Mouse (Mus musculus) activated CD4-positive, CD25-positive, alpha-beta regulatory T cell, adult 4 months (primary cell): ENCODE data around the gene Timm8a2. TPM values are rescaled to one million over a fixed set of nuclear protein-coding genes. Genes with fewer than 3 reads are reported as not detected.
A peak's percentile ranks its signal among the peaks of the same experiment; 100 is the strongest.

Experiments used
- ATAC-seq: one replicate; pipeline ENCODE4 v1.8.0; 2017
- polyA plus RNA-seq, 2 experiments: library from polyadenylated mRNA; unstranded; fragments of 100-300 nt; shearing (Covaris generic); gene quantifications; one replicate each; pipeline ENCODE4 v1.2.1; 2017

Timm8a2 gene
- polyA plus RNA-seq, 2 experiments from 2014 or later = not detected

DNA sequence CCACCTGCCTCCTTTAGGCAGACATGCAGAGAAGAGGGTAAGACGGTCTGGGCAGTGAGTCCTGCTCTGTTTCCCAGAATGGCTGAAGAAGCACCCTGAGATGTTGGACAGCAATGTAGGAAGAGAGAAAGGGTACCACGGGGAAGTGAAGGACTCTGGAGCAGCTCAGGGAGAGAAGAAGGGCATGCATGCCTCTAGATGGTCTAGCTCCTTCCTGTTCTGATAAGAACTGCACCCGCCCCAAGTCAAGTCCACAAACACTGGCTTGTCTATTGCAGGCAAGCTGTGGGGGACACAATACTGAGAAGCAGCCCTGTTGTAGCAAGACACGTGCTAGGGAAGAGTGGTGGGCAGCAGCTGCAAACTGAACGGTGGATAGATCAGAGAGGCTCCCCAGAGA, 22.3 kb upstream of the Timm8a2 start:
- no peak for ATAC-seq

DNA sequence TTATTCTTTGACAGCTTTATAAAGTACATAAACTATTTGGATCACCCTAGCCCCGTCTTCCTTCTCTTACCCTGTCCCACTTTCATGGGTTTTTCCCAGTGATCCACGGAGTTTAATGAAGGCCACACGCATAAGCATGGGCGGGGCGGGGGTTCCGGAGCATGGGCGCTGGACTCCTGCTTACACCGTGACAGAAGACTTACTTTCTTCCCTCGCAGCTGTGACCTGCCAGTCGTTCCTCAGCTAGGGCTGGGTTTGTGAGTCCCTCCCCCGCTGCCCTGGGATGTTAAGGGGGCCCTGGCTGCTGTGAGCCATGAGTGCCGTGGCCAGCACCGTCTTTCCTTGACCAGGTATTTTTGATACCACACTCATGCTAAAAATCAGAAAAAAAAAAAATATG, 21.7 kb upstream of the Timm8a2 start:
- no peak for ATAC-seq

- ATAC-seq = no peak
Measured at GRCm38 (mm10) chr14:122013417-122013951, 21.0 kb upstream of the Timm8a2 start.

DNA sequence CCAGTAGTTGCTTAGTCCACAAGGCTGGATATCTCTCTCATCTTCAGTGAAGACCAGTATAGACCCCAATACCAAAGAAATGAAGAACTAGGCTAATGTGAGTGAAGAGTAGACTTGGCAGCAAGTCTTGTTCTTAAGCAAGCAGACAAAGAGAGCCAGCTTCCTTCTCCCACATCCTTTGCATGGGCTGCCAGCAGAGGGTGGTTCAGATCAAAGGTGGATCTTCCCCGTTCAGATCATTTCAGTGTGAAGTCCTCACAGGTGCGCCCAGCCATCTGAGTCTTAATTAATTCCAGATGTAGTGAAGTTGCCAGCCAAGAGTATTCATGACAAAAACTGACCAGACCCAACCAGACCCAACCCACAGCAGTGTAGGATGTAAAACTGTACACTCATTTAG, 16.5 kb upstream of the Timm8a2 start:
- peak; percentile 43 for ATAC-seq

DNA sequence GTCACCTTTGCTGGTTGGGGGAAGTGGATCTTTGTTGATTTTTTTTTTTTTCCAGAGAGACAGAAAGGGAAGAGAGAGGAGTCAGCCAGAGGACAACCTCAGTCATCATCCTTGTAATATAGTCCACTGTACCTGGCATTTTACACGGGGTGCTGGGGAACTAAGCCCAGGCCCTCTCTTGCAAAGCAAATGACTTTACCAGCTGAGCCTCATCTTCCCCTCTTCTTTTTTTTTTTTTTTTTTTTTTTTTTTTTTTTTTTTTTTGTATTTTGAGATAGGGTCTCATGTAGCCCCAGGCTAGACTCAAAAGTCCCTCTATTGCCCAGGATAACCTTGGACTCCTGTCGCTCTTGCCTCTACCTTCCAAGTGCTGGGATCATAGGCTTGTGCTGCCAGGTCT, 15.1 kb upstream of the Timm8a2 start:
- no peak for ATAC-seq

DNA sequence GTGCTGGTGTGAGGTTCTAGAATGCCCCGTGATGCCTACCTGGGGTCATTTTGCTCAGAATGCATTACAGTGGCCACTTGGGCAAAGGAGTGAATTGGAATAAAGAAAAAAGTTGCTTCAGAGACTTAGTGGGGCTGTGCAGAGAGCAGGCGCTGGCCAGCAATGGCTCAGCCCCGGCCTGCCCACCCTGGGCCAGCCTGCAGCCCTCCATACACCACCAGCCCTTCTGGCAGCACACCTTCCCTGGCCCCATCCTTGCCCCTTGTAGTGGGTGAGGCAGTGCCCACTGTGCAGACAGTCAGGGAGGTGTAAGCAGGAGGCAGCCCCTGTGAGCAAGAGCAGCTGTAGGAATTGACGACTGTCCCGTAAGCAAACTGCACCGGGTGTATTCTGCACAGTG, 13.9 kb upstream of the Timm8a2 start:
- ATAC-seq = no peak

- no peak for ATAC-seq
Measured at GRCm38 (mm10) chr14:122023054-122023453, 11.4 kb upstream of the Timm8a2 start.

DNA sequence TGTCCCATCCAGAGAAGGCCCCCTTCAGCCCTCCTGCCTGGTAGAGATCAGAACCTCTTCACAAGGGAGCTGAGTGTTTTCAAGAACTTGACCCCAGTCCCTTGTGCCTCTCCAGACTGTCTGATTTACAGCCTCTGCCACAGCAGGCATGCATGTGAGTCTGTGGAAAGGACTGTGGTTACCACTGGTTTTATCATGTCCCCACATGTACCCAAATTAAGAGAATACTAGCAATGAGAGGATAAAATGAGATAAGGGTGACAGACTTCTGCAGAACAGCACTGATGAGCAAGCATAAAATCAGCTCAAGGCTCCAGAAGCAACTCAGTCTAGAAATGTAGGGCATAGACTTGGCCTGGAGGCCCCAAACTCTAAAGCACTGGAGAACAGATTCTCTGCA, 10.5 kb upstream of the Timm8a2 start:
- ATAC-seq = no peak

GRCm38 (mm10) chr14:122028926-122029745, 5.3 kb upstream of the Timm8a2 start:
- ATAC-seq = peak; percentile 62

DNA sequence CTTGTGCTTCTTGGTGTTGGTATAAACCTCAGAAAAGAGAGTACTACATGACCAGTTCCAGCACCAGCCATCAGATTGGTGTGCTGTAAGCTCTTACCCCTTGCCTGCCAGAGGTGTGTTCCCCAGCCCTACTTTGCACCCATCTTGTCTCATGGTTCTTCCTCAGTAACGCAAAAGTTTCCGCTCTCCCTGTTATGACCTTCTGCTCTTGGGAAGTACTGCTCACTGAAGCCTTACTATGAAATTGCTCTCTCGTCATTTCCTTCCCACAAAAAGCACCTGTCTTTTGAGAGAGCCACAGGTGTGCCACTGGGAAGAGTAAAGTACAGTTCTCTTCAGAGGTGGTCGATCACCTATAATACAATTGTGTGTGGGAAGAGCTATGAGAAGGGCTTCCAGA, 4.6 kb upstream of the Timm8a2 start:
- ATAC-seq = no peak

GRCm38 (mm10) chr14:122032045-122032444, 2.4 kb upstream of the Timm8a2 start:
- no peak for ATAC-seq

DNA sequence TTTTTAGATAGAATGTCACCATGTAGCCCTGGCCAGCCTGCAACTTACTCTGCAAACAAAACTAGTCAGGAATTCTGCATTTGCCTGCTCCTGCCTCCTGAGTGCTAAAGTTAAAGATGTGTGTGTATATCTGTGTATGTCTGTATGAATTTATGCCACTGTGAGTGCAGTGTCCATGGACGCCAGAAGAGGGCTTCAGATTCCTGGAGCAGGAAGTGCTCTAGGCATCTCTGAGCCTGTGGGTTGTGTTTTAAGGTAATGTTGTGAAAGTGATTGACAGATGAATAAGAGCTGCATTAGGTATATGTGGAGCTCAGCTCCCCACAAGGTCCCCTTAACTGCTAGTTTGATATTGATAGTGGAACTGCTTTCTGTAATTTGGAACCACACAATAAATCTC, 707 bp downstream of the Timm8a2 start:
- no peak for ATAC-seq

- peak; percentile 96 for ATAC-seq
Measured at GRCm38 (mm10) chr14:122035860-122036259, 1.4 kb downstream of the Timm8a2 start.

DNA sequence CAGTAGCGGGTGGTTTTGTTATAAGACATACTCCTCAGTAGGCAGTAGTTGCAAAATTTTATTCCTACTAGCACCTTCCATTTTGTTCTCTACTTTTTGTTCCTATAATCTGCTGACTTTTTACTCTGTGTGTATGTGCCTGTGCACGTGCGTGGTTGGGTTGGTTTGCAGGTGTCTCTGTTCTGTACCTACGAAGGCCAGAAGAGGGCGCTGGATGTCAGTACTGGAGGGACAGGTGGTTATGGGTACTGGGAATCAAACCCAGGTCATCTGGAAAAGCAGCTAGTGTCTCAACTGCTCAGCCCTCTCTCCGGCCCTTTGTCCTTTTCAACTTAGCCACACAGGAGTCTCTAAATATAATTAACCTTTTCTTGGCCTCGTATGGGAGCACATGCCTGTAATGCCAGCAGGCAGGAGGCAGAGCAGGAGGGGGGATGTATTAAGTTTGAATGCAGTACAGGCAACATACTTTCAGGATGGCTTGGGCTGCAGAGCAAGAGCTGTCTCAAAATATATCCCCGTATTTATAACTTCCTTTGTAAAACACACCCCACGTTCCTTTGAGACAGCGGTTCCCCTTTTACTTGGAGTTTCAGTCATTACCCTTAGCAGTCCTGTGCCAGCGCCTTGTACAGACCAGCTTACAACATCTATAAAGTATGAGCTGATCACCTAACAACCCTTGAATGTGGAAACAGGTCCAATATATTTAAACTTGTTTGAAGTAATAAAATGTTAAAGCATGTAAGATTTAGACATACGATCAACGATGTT, 4.6 kb downstream of the Timm8a2 start:
- ATAC-seq = no peak

DNA sequence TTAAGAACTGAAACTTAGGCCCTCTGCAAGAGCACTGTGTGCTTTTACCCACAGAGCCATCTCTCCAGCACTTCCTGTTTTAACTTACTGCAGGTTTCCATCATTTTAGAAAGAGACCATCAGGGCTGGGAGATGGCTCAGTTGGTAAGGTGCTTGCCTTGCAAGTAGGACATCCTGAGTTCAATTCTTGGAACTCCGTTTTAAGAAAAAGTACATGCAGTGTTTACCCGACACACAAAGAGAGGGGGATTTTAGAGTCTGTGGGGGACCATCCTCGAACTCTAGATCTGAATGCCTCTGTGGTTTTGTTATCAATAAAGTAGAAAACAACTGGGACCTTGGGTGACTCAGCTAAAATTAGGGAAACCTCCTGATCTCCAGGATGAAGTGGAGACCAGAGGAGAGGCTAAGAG, 6.9 kb downstream of the Timm8a2 start:
- peak; percentile 51 for ATAC-seq

GRCm38 (mm10) chr14:122042142-122042694, 7.7 kb downstream of the Timm8a2 start:
- peak; percentile 32 for ATAC-seq

- no peak for ATAC-seq
Measured at GRCm38 (mm10) chr14:122047784-122048183, 13.3 kb downstream of the Timm8a2 start.

GRCm38 (mm10) chr14:122048816-122049215, 14.3 kb downstream of the Timm8a2 start:
- no peak for ATAC-seq

GRCm38 (mm10) chr14:122052896-122053635, 18.6 kb downstream of the Timm8a2 start:
- peak; percentile 52 for ATAC-seq

GRCm38 (mm10) chr14:122056871-122057270, 22.4 kb downstream of the Timm8a2 start:
- ATAC-seq = no peak

DNA sequence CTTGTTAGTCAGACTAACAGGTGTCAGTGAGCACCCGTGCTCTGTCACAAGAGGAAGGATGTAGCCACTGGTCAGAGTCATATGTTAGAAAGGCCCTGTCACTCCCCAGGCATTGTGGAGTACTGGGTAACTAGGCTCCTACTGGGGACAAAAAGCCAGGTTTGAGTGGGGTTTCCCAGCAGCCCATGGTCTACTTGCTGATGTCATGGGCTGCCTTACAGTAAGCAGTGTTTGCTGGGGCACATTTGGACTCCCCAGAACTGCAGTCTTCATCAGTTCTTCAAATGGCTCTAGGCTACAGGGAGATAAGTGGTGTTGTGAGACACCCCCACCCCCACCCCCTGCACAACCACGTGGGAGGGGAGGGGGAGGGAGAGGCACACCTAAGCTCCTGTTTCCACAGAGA, 23.5 kb downstream of the Timm8a2 start:
- ATAC-seq = peak; percentile 45

GRCm38 (mm10) chr14:122060642-122061041, 26.2 kb downstream of the Timm8a2 start:
- ATAC-seq = peak; percentile 46

DNA sequence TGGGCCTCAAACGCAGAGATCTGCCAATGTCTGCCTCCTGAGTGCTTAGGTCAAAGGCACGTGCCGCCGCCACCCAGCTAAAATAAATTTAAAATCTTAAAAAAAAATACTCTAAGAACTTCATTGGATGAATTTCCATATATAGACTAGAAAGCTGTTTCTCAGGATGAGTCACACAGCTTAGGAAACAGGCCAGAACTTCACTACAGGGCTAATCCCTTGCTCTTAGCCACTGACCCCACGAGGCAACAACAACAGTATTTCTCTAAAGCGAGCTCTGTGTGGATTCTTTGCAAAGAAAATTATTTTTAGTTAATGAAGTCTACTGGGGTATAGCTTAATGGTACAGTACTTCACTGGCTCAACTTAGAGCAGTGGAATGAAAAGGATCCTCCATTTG, 26.9 kb downstream of the Timm8a2 start:
- no peak for ATAC-seq
